Mouse (Mus musculus) E14TG2a.4 (cell line): ENCODE measurements at regions not wholly inside any gene's neighbourhood (a gene's known extent, or its start where the extent isn't known, plus 50 kb on each side); places are given as distances from the start of the nearest gene placed in this dataset.

Experiments used
- CTCF ChIP-seq: conservative IDR thresholded peaks from 2 replicates; pipeline ENCODE4 v1.5.1; 2014; ENCODE audit warnings: low read length
- NANOG ChIP-seq: IDR thresholded peaks from 2 replicates; pipeline ENCODE4 v1.6.1; 2014; ENCODE audit warnings: borderline replicate concordance, low read length, mixed read lengths
- POU5F1 ChIP-seq: IDR thresholded peaks from 2 replicates; pipeline ENCODE4 v1.6.1; 2014; ENCODE audit warnings: low read length, borderline replicate concordance

- no peak for TF ChIP-seq CTCF
- no peak for TF ChIP-seq POU5F1
- no peak for TF ChIP-seq NANOG
Observed at GRCm38 (mm10) chr10:118803922-118804557, 66.0 kb downstream of the Dyrk2 start.
